Mouse (Mus musculus): ENCODE data around the gene Sp7.

Gene Sp7

DNA sequence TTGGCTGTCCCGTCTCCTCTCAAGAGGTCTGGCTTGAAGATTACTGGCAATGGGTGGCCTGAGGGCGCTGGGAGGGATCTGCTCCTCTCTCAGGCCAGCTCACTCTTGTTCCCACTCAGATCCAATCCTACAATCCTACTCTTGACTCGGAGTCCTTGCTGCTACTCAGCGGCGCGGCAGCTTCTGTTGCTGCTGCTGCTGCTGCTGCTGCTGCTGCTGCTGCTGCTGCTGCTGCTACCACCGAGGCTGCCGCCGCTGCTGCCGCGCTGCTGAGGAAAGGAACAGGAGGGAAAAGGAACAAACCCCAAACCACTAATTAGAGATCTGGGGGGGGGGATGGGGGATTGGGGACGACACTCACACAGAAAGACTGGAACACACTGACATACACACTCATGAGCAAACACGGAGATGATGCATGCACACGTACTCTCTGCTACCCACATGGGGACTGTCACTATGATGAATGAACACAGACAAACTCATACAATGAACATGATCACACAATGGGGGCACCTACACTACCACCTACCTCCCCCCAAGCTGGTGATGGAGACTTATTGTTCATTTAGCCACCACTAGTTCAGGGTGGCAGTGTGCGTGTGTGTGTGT, at the start of gene Sp7:
Gene Sp7 (minus strand): TSS at position 450 of the 612 bp plus-strand sequence.
- DNase-seq (ENCODE audit: low spot score in 2 of 2) = no peak

DNA sequence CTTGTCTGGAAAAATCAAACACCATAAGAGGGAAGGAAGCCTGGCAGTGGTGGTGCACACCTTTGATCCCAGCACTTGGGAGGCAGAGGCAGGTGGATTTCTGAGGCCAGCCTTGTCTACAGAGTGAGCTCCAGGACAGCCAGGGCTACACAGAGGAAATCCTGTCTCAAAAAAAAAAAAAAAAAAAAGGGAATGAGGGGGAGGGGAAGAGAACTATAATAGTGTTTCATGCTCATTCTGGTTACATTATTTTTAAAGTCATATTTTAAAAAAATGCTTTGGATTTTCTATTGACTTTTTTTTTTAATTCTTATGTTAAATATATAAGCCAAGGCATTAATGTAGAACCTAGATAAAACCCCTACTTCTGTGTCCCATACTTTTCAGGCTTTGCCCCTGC, 46.7 kb upstream of the Sp7 start:
- DNase-seq (ENCODE audit: low spot score in 2 of 2) = no peak

DNA sequence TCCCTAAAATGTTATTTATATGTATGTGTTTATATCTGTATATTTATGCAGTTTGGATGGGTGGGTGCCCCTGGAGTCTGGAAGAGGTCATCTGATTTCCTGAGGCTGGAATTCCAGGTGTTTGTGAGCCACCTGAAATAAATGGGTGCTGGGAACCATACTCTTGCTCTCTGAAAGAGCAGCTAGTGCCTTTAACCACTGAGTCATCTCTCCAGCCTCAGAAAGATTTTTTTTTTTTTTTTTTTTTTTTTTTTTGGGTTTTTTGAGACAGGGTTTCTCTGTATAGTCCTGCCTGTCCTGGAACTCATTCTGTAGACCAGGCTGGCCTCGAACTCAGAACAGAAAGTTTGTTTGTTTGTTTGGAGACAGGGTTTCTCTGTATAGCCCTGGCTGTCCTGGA, 44.1 kb upstream of the Sp7 start:
- DNase-seq (ENCODE audit: low spot score in 2 of 2) = no peak

DNA sequence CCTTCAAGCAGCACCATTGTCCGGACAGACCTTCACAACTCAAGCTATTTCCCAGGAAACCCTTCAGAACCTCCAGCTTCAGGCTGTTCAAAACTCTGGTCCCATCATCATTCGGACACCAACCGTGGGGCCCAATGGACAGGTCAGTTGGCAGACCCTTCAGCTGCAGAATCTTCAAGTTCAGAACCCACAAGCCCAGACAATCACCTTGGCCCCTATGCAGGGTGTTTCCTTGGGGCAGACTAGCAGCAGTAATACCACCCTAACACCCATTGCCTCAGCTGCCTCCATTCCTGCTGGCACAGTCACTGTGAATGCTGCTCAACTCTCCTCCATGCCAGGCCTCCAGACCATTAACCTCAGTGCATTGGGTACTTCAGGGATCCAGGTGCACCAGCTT, 42.3 kb upstream of the Sp7 start:
- DNase-seq (ENCODE audit: low spot score in 2 of 2) = no peak

DNA sequence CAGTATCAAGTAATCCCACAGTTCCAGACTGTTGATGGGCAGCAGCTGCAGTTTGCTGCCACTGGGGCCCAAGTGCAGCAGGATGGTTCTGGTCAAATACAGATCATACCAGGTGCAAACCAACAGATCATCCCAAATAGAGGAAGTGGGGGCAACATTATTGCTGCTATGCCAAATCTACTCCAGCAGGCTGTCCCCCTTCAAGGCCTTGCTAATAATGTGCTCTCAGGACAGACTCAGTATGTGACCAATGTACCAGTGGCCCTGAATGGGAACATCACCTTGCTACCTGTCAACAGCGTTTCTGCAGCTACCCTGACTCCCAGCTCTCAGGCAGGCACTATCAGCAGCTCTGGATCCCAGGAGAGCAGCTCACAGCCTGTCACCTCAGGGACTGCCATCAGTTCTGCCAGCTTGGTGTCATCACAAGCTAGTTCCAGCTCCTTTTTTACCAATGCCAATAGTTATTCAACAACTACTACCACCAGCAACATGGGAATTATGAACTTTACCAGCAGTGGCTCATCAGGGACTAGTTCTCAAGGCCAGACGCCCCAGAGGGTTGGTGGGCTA, 41.7 kb upstream of the Sp7 start:
- no peak for DNase-seq (ENCODE audit: low spot score in 2 of 2)

DNA sequence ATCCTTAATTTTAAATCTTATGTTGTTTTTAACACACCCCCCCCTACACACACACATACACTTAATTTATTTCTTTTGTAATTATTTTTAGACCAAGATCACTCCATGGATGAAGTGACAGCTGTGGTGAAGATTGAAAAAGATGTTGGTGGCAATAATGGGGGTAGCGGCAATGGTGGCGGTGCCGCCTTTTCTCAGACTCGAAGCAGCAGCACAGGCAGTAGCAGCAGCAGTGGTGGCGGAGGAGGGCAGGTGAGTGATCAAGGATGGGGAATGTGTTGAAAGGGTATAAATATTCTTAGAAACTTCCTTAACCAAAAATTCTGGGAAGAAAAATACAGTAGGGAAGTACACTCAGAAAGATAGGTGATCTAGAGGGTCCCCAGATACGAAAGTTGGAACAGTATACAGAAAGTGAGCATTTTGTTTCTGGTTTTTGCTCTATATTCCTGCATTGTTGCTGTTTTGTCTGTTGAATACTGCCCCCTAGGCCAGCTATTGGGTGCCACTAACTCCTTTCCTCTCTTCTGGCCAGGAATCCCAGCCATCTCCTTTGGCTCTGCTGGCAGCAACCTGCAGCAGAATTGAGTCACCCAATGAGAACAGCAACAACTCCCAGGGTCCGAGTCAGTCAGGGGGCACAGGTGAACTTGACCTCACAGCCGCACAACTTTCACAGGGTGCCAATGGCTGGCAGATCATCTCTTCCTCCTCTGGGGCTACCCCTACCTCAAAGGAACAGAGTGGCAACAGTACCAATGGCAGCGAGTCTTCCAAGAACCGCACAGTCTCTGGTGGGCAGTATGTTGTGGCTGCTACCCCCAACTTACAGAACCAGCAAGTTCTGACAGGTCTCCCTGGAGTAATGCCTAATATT, 40.9 kb upstream of the Sp7 start:
- no peak for DNase-seq (ENCODE audit: low spot score in 2 of 2)

DNA sequence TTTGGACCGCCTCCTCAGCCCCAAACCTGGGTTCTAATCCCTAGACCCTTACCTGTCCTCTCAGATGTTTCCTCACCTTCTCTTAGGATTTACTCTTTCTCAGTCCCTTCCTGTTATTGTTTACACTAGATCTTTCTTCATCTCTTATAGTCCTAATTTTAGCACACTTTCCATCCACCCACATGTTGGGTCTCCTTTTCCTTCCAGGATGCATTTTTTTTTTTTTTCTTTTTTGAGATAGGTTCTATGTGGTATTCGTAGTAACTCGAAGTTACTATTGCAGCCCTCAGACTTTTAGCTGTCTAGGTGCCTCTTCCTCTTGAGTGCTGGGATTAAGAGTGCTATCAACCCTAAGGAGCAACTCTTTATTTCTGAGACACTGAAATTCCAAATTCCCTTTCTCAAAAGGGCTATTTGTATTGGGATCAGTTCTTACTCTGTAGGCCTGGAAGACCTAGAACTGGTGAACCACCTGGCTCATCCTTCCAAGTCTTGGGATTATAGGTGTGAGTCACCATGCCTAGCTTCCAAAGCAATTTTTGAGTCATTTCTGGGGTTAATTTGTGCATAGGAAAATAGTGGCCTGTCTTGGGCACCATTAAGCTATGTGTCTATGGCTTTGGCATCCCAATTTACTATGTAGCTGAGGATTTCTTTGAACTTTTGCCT, 40.1 kb upstream of the Sp7 start:
- no peak for DNase-seq (ENCODE audit: low spot score in 2 of 2)

DNA sequence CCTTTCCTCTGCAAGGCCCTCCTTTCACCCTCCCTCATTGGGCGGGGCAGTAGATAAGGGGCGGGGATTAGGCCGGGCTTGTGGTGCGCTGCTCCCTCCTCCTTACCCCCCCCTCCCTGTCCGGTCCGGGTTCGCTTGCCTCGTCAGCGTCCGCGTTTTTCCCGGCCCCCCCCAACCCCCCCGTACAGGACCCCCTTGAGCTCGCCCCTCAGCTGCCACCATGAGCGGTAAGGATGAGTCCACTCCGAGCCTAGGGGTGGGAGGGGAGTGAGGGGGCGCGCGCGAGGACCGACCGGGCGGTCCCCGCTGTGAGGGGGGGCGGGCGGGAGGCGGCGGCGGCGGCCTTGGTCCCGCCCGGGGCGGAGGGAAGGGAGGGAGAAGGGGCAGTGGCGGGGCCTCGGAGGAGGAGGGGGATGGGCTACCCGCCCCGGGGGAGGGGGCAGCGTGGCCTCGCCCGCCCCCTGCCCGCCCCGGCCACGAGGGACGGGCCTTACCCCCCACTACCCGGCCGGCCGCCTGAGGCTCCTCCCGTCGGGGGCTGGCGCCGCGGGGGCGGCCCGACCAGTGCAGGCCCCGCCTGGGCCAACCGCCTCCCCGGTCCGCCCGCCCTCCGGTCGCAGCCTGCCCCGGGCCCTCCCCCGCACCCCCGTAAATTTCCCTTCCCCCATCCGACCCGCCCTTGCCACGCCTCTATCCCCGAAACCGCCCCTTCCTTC, 39.4 kb upstream of the Sp7 start:
- peak; percentile 67 to 72 for DNase-seq (ENCODE audit: low spot score in 2 of 2)

DNA sequence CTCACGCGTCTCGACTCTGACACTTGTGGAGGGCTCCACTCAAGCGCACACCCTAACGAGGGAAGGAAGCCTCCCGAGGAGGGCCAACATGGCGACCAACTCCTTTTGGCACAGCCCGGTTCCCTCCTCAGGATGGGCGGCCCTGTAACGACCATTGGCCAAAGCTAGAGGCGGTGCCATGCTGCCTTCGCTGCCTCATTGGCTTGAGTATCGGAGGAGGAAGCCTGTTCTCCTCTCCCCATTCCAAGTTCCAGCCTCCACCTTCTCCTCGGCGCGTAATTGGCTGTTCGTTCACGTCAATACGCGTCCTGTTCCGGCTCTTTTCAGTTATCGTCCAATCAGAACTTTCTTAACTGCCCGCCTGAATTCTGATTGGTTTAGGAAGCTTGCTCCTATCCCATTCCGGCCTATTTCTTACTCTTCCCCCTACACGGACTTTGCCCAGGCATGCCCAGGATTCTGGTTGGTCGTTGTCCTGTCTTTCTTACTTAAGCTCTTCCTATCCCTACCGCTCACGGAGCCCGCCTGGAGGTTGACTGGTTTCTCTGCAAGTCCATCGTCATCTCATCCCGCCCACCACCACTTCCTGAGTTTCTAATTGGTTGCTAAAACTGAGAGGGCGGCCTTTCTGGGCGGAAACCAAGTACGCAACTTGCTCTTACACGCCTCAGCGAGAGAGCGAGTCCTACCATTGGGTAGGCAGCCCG, 38.7 kb upstream of the Sp7 start, which contains the start of gene Sp1:
Gene Sp1 (plus strand): TSS at position 655 of the 707 bp plus-strand sequence.
- peak; percentile 99 to 100 for DNase-seq (ENCODE audit: low spot score in 2 of 2)

DNA sequence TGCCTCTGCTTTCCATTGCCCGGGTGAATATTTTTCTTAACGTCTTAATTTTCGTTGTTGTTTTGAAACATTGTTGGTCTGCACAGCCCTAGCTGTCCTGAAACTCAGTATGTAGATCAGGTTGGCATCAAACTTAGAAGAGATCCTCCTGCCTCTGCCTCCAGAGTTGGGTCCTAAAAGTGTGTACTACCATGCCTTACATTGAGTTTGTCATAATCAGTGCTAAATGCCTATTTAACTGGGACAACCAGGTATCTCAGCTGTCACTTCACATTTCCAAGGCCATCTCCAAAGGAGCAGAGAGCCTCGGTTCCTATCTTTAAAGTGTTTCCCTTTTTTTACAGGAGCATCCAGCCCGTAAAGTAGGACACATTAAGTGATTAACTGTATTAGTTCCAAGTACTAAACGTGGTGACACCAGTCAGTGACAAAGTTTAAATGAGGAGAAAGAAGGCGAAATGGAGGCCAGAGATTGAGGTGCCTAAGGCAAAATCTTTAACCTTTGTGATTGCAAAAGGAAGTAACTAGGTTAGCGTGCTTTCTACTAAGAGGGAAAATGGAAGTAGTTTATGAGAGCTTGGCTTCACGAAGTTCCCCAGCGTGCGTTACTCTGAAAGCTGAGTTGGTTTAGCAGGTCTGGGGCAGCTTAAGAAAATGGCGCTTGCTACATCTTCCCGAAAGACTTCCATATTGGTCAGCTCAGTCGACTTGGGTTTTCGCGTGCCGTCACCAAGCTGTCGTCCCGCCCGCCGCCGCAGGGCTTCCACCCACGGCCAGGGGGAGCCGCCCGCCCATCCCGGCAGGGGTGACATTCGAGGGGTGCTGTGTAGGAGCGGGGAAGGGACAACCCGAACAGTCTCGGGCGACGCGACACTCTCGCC, 37.9 kb upstream of the Sp7 start:
- DNase-seq (ENCODE audit: low spot score in 2 of 2) = no peak

DNA sequence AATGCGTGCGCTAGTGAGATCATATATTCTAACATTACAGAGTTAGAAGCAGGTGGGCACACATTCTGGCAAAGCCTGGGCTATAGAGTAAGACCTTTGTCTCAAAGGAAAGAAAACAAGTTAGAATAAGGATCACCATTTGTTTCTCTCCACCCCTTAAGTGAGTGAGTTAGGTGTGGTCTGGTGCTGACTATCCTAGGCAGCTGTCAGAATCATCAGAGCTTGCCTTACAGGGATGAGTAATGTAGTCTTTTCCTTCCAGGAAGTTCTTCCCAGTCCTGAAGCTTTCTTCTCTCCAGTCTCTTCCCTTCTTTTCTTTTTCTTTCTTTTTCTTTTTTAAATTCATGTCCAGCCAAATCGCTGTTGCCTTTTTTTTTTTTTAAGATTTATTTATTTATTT, 35.2 kb upstream of the Sp7 start:
- no peak for DNase-seq (ENCODE audit: low spot score in 2 of 2)

DNA sequence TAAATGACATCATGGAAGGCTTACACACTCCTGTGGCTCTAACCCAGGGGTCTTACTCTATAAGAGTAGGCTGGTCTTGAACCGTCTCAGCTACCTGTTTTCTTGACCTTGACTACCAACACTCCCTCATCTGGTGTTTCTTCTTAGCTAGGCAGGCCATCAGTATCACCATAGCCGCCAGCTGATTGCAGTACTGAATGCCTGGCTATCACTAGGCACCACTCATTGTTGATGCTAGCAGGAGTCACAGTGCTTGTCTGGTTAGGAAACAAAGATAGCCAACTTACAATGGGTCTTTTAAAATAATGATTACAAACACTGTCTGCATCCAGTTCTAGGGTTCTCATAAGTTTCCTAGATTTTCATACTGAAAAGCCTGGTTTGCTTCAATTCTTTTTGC, 34.3 kb upstream of the Sp7 start:
- DNase-seq (ENCODE audit: low spot score in 2 of 2) = no peak

DNA sequence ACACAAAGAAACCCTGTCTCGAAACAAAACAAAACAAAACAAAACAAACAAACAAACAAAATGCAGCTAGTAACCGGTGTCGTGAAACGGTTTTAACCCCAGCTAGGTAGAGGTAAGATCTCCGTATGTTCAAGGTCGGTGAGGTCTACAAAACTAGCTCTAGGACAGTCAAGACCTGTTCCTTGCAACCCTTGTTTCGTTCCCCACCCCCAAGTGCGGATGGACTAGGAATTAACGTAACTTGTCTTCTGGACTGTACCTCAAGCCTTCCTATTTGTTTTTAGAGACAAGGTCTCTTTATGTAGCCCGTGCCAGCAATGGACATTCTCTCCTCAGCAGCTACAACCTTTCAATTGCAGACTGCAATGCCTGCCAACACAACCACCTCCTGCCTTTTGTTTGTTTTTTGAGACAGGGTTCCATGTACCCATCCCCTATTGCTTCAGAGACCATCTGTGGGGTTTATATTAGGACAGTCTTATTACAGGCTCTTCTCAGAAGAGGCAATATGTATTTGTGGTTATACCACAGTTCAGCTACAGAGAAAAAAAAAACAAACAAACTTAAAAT, 33.6 kb upstream of the Sp7 start:
- DNase-seq (ENCODE audit: low spot score in 2 of 2) = no peak

DNA sequence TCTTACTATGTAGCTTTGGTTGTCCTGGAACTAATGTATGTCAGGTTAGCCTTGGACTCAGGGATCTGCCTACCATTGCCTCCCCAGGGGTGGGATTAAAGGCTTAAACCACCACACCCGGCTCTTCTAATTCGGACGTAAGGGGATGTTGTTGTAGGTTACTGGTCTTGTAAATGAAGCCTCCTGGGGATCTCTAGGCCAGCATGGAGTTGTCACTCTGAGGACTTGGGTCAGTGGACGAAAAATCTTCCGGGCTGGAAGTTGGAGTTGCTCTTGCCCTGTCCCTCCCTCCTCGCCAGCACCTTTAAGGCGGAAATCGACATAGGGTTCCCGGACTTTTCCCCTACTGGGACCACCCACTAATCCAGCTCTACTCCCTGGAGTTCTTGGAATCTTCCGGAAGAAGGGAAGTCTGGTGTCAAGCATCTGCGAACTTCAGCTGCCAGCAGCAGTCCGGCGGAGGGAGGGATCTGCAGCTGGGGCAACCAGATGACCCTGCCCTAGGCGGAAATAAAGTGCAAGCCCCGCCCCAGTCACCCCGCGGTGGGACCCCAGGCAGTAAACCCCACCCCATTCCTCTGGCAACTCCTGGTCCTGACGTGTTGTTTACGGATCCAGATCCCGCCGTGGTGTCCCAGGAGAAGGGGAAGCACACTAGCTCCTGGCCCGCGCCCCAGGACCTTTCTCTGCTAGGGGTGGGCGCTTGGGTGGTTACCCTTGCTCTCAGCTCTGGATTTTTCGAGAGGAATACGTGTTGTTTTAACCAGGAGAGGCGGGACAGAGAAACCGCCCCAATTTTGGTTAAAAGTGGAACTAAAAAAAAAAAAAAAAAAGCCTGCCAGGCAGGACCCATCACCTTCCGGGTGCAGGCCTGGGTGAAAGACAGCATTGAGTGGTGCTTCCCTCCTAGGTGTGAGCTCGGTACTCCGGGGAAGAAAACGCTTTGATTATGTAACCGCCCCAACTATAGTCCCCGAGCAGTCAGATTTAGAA, 32.5 kb upstream of the Sp7 start:
- peak; percentile 59 to 68 for DNase-seq (ENCODE audit: low spot score in 2 of 2)

DNA sequence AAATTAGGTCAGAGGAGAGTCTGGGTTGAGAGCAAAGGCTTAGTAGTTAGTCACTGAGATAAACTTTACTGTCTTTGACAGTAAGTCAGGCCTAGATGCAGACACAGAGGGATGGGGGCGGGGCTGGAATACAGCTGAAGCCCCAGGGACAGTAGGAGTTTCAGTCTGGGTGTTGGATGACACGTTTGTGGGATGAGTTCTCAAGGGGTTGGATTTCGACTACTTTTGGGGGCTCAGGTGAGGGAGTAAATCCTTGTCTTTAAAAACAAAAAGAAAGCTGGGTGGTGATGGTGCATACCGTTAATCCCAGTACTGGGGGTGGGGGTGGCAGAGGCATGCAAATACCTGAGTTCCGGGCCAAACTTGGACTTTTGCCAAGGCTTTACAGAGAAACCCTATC, 31.6 kb upstream of the Sp7 start:
- DNase-seq (ENCODE audit: low spot score in 2 of 2) = no peak

DNA sequence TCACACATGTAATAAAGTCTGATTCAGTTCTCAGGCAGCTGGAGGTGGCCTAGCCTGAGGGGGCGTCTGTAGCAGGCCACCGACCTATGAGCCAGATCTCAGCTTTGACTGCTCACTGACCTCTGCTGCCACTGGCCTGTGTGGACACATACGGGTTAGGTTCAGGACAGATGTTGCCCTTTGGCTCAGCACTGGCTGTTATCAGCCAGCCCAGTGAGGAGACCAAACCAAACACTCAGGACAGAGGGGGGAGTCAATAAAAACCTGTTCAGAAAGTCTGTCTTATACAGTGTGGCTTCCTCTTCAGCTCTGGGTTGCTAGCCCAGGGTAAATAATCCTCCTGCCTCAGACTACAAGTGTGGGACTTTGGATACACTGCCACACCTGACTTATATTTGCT, 28.1 kb upstream of the Sp7 start:
- no peak for DNase-seq (ENCODE audit: low spot score in 2 of 2)

DNA sequence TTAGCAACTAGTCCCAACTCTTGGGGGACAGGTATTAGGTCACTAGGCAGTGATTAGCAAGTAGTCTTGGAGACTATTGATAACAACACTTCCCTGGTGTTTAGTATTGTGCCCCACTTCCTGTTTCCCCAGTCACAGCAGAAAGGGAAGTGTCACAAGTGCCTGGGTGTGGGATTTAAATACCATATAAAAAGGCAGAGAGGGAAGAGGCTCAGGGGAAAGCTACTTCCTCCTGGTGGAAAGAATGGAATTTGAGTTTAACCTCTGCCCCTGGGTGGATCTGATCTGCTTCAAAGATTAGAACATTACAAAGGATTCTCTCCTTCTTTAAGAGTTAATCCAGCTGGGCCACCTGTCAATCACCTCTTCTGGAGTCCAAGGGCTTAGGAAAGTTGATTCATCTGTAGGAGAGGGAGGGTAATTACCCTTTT, 26.6 kb upstream of the Sp7 start:
- no peak for DNase-seq (ENCODE audit: low spot score in 2 of 2)

DNA sequence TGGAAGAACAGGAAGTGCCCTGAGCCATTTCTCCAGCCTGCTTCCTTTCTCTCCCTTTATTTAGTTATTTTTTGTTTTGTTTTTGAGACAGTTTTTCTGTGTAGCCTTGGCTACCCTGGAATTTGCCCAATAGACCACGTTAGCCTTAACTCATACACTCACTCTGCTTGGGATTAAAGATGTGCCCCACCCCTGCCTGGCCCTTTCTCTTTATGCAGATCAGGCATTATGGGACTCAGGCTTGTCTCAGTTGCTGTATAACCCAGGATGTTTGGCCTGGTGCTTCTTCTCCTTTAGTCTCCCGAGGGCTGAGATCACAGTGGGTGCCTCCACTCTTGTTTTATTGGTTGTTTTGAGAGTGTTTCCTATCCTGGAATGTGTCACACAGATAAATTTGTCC, 25.5 kb upstream of the Sp7 start:
- no peak for DNase-seq (ENCODE audit: low spot score in 2 of 2)

DNA sequence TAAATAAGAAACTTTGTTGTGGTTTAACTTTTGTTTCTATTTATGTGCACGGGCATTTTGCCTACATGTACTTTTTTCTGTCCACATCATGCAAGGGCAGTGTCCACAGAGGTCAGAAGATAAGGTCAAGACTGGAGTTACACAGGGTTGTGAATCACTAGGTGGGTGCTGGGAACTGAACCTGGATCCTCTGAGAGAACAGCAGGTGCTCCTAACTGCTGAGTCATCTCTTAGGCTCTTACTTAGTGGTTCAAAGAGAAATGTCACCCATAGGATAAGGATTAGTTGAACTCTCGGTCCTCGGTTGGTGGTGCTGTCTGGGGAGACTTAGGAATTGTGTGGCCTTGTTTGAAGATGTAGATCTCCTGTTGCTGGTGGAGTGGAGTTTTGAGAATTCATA, 22.0 kb upstream of the Sp7 start:
- no peak for DNase-seq (ENCODE audit: low spot score in 2 of 2)
